Mouse (Mus musculus) spleen, adult 12 weeks (tissue): ENCODE results near the gene Trp53rkb.

ENCODE experiments used
- DNase-seq: peaks from one replicate; pipeline ENCODE4 v3.0.0; 2022; ENCODE audit warnings: low spot score

Trp53rkb gene

GRCm38 (mm10) chr2:166792355-166792754 lies at the start of gene Trp53rkb:
Gene Trp53rkb (plus strand): TSS chr2:166792531.
- no peak for DNase-seq

GRCm38 (mm10) chr2:166743504-166743903 lies 48.8 kb upstream of the Trp53rkb start:
- DNase-seq = no peak

GRCm38 (mm10) chr2:166744433-166744832 lies 47.9 kb upstream of the Trp53rkb start:
- DNase-seq = no peak

GRCm38 (mm10) chr2:166745849-166746248 lies 46.5 kb upstream of the Trp53rkb start:
- no peak for DNase-seq

- DNase-seq = peak; percentile 63
Measured at GRCm38 (mm10) chr2:166746261-166746913, 45.9 kb upstream of the Trp53rkb start.

GRCm38 (mm10) chr2:166750620-166751191 lies 41.6 kb upstream of the Trp53rkb start:
- DNase-seq = no peak

GRCm38 (mm10) chr2:166754194-166754593 lies 38.1 kb upstream of the Trp53rkb start:
- no peak for DNase-seq

- DNase-seq = no peak
Measured at GRCm38 (mm10) chr2:166754760-166755159, 37.6 kb upstream of the Trp53rkb start.

- DNase-seq = no peak
Measured at GRCm38 (mm10) chr2:166757969-166758368, 34.4 kb upstream of the Trp53rkb start.

GRCm38 (mm10) chr2:166764051-166764450 lies 28.3 kb upstream of the Trp53rkb start:
- no peak for DNase-seq

GRCm38 (mm10) chr2:166767591-166767990 lies 24.7 kb upstream of the Trp53rkb start:
- DNase-seq = no peak

- no peak for DNase-seq
Measured at GRCm38 (mm10) chr2:166771396-166771795, 20.9 kb upstream of the Trp53rkb start.

- no peak for DNase-seq
Measured at GRCm38 (mm10) chr2:166773587-166773986, 18.7 kb upstream of the Trp53rkb start.

GRCm38 (mm10) chr2:166774275-166774674 lies 18.1 kb upstream of the Trp53rkb start:
- no peak for DNase-seq

GRCm38 (mm10) chr2:166775357-166775893 lies 16.9 kb upstream of the Trp53rkb start:
- DNase-seq = no peak

- peak; percentile 19 for DNase-seq
Measured at GRCm38 (mm10) chr2:166776272-166776671, 16.1 kb upstream of the Trp53rkb start.

- no peak for DNase-seq
Measured at GRCm38 (mm10) chr2:166779956-166780355, 12.4 kb upstream of the Trp53rkb start.

- DNase-seq = peak; percentile 71
Measured at GRCm38 (mm10) chr2:166780980-166781578, 11.3 kb upstream of the Trp53rkb start.

- no peak for DNase-seq
Measured at GRCm38 (mm10) chr2:166784376-166784775, 8.0 kb upstream of the Trp53rkb start.

- peak; percentile 78 for DNase-seq
Measured at GRCm38 (mm10) chr2:166786353-166787004, 5.9 kb upstream of the Trp53rkb start.

GRCm38 (mm10) chr2:166791738-166792137 lies 593 bp upstream of the Trp53rkb start:
- peak; percentile 15 for DNase-seq

- DNase-seq = peak; percentile 73
Measured at GRCm38 (mm10) chr2:166793542-166794214, 1.3 kb downstream of the Trp53rkb start.
